Mouse (Mus musculus): ENCODE data around the gene Hs6st3.

The Hs6st3 gene

GRCm38 (mm10) chr14:119215576-119216309 lies 77.6 kb downstream of the Hs6st3 start:
- H3K4me3 ChIP-seq (replicated peaks; ENCODE audit: low read length) = no peak overlapping the region
- no peaks in the 10 kb centered on the region for H3K27me3 ChIP-seq (ENCODE audit: insufficient read depth, low read length)
- no peaks in the 10 kb centered on the region for H3K36me3 ChIP-seq (ENCODE audit: insufficient read depth, low read length)
- H3K4me1 ChIP-seq (replicated peaks; ENCODE audit: low read depth, low read length) = peaks cover 18% of the 10 kb centered on the region
- no peak for TF ChIP-seq POU5F1 (IDR thresholded peaks at IDR 0.05; ENCODE audit: borderline replicate concordance, low read length)
- no peak for TF ChIP-seq CTCF (conservative IDR thresholded peaks at IDR 0.05; ENCODE audit: low read length)
- TF ChIP-seq NANOG (IDR thresholded peaks at IDR 0.05; ENCODE audit: borderline replicate concordance, low read length) = no peak
- H3K9me3 ChIP-seq (ENCODE audit: low read length) = no peaks in the 10 kb centered on the region

- Histone ChIP-seq H3K4me1 (replicated peaks; ENCODE audit: low read depth, low read length) (no peaks in the 10 kb centered on the region), H3K36me3 (ENCODE audit: insufficient read depth, low read length) (no peaks in the 10 kb centered on the region), H3K27me3 (ENCODE audit: insufficient read depth, low read length) (no peaks in the 10 kb centered on the region), H3K4me3 (replicated peaks; ENCODE audit: low read length) (no peak overlapping the region), H3K9me3 (ENCODE audit: low read length) (peaks cover 3% of the 10 kb centered on the region; the same call in 1 of the 2 replicates)
- TF ChIP-seq NANOG (IDR thresholded peaks at IDR 0.05; ENCODE audit: borderline replicate concordance, low read length) = no peak
- TF ChIP-seq POU5F1 (IDR thresholded peaks at IDR 0.05; ENCODE audit: borderline replicate concordance, low read length) = no peak
- TF ChIP-seq CTCF (conservative IDR thresholded peaks at IDR 0.05; ENCODE audit: low read length) = no peak
Measured at GRCm38 (mm10) chr14:119227709-119228338, 89.7 kb downstream of the Hs6st3 start.

- TF ChIP-seq NANOG (IDR thresholded peaks at IDR 0.05; ENCODE audit: borderline replicate concordance, low read length) (no peak), POU5F1 (IDR thresholded peaks at IDR 0.05; ENCODE audit: borderline replicate concordance, low read length) (no peak), CTCF (conservative IDR thresholded peaks at IDR 0.05; ENCODE audit: low read length) (no peak)
- no peak overlapping the region for H3K4me3 ChIP-seq (replicated peaks; ENCODE audit: low read length)
- no peaks in the 10 kb centered on the region for H3K27me3 ChIP-seq (ENCODE audit: insufficient read depth, low read length)
Measured at GRCm38 (mm10) chr14:119233598-119233997, 95.5 kb downstream of the Hs6st3 start.

GRCm38 (mm10) chr14:119247131-119247530 lies 109.0 kb downstream of the Hs6st3 start:
- no peaks in the 10 kb centered on the region for H3K36me3 ChIP-seq (ENCODE audit: insufficient read depth, low read length)
- peaks cover 6% of the 10 kb centered on the region for H3K4me1 ChIP-seq (replicated peaks; ENCODE audit: low read depth, low read length)
- H3K9me3 ChIP-seq (ENCODE audit: low read length) = no peaks in the 10 kb centered on the region
- H3K27me3 ChIP-seq (ENCODE audit: insufficient read depth, low read length) = peaks cover 26% of the 10 kb centered on the region
- TF ChIP-seq POU5F1 (IDR thresholded peaks at IDR 0.05; ENCODE audit: borderline replicate concordance, low read length) (no peak), NANOG (IDR thresholded peaks at IDR 0.05; ENCODE audit: borderline replicate concordance, low read length) (no peak), CTCF (conservative IDR thresholded peaks at IDR 0.05; ENCODE audit: low read length) (no peak)
- no peak overlapping the region for H3K4me3 ChIP-seq (replicated peaks; ENCODE audit: low read length)

More at GRCm38 (mm10) chr14:119233598-119233997, 95.5 kb downstream of the Hs6st3 start:
- H3K36me3 ChIP-seq (ENCODE audit: insufficient read depth, low read length) = no peaks in the 10 kb centered on the region
- peaks cover 13% of the 10 kb centered on the region for H3K9me3 ChIP-seq (ENCODE audit: low read length)
- H3K4me1 ChIP-seq (replicated peaks; ENCODE audit: low read depth, low read length) = no peaks in the 10 kb centered on the region

GRCm38 (mm10) chr14:119248001-119248607 lies 110.0 kb downstream of the Hs6st3 start:
- H3K4me3 ChIP-seq (replicated peaks; ENCODE audit: low read length) = 0 out of 2 replicates have a peak overlapping the region, but pooled peaks have one; percentile 35
- H3K4me1 ChIP-seq (replicated peaks; ENCODE audit: low read depth, low read length) = peaks cover 6% of the 10 kb centered on the region
- H3K27me3 ChIP-seq (ENCODE audit: insufficient read depth, low read length) = peaks cover 26% of the 10 kb centered on the region
- no peaks in the 10 kb centered on the region for H3K9me3 ChIP-seq (ENCODE audit: low read length)
- TF ChIP-seq POU5F1 (IDR thresholded peaks at IDR 0.05; ENCODE audit: borderline replicate concordance, low read length) = no peak
- TF ChIP-seq CTCF (conservative IDR thresholded peaks at IDR 0.05; ENCODE audit: low read length) = no peak
- TF ChIP-seq NANOG (IDR thresholded peaks at IDR 0.05; ENCODE audit: borderline replicate concordance, low read length) = no peak
- H3K36me3 ChIP-seq (ENCODE audit: insufficient read depth, low read length) = no peaks in the 10 kb centered on the region

- H3K9me3 ChIP-seq (ENCODE audit: low read length) = no peaks in the 10 kb centered on the region
- H3K27me3 ChIP-seq (ENCODE audit: insufficient read depth, low read length) = peaks cover 26% of the 10 kb centered on the region
- H3K36me3 ChIP-seq (ENCODE audit: insufficient read depth, low read length) = no peaks in the 10 kb centered on the region
- TF ChIP-seq NANOG (IDR thresholded peaks at IDR 0.05; ENCODE audit: borderline replicate concordance, low read length) (no peak), CTCF (conservative IDR thresholded peaks at IDR 0.05; ENCODE audit: low read length) (no peak)
- H3K4me1 ChIP-seq (replicated peaks; ENCODE audit: low read depth, low read length) = peaks cover 6% of the 10 kb centered on the region
- no peak overlapping the region for H3K4me3 ChIP-seq (replicated peaks; ENCODE audit: low read length)
Measured at GRCm38 (mm10) chr14:119250353-119250752, 112.2 kb downstream of the Hs6st3 start.

GRCm38 (mm10) chr14:119255396-119255795 lies 117.3 kb downstream of the Hs6st3 start:
- TF ChIP-seq CTCF (conservative IDR thresholded peaks at IDR 0.05; ENCODE audit: low read length) (no peak), POU5F1 (IDR thresholded peaks at IDR 0.05; ENCODE audit: borderline replicate concordance, low read length) (no peak), NANOG (IDR thresholded peaks at IDR 0.05; ENCODE audit: borderline replicate concordance, low read length) (no peak)
- Histone ChIP-seq H3K4me3 (replicated peaks; ENCODE audit: low read length) (no peak overlapping the region), H3K9me3 (ENCODE audit: low read length) (no peaks in the 10 kb centered on the region), H3K36me3 (ENCODE audit: insufficient read depth, low read length) (no peaks in the 10 kb centered on the region), H3K27me3 (ENCODE audit: insufficient read depth, low read length) (0 out of 2 replicates have a peak, but pooled peaks cover 3% of the 10 kb centered on the region), H3K4me1 (replicated peaks; ENCODE audit: low read depth, low read length) (peaks cover 4% of the 10 kb centered on the region)

- Histone ChIP-seq H3K9me3 (ENCODE audit: low read length) (no peaks in the 10 kb centered on the region), H3K4me1 (replicated peaks; ENCODE audit: low read depth, low read length) (peaks cover 11% of the 10 kb centered on the region), H3K4me3 (replicated peaks; ENCODE audit: low read length) (no peak overlapping the region), H3K27me3 (ENCODE audit: insufficient read depth, low read length) (no peaks in the 10 kb centered on the region), H3K36me3 (ENCODE audit: insufficient read depth, low read length) (no peaks in the 10 kb centered on the region)
- TF ChIP-seq POU5F1 (IDR thresholded peaks at IDR 0.05; ENCODE audit: borderline replicate concordance, low read length) = no peak
Measured at GRCm38 (mm10) chr14:119257072-119257471, 118.9 kb downstream of the Hs6st3 start.
